Comparison of ENCODE assay signal across 19 mouse cellular contexts in the genomic region with DNA sequence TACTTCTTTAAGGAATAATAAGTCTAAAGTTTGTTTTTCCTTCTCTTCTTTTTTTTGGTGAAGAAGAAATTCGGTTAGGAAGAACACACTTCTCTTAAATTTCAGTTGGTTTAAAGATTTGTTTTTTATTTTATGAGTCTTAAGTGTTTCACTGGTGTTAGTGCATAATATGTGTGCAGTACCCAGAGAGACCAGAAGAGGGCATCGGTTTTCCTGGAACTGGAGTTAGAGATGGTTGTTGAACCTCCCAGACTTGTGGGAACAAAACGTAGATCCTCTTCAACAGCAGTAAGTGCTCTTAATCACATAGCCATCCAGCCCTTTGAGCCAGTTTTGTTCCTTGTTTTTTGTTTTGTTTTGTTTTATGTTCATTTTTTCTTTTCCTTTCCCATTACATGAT.
A peak's percentile ranks its signal among the peaks of the same experiment; 100 is the strongest.
DNase-seq lines count a peak whose midpoint lies in the region; ATAC-seq and TF ChIP-seq lines count a peak whose summit lies in the region.
"Had no signal": no experiment of that assay in that cellular context is flagged by ENCODE, and none has a peak within 500 bp of the region (broad histone marks: within the 10 kb centered on the region; RNA-seq: fewer than 3 reads in every experiment).

No protein-coding gene starts in this region.

- no peaks in the 10 kb centered on the region for H3K27me3 ChIP-seq in kidney, postnatal 0 days (ENCODE audit: insufficient read depth, low read length)
- H3K27me3 ChIP-seq in stomach, postnatal 0 days (ENCODE audit: control insufficient read depth, insufficient read depth, low read length) = no peaks in the 10 kb centered on the region
- H3K27me3 ChIP-seq: embryonic facial prominence, embryonic 12.5 days; intestine, embryonic 15.5 days; limb, embryonic 15.5 days had no signal

- H3K36me3 ChIP-seq in kidney, postnatal 0 days (ENCODE audit: insufficient read depth, low read length) = no peaks in the 10 kb centered on the region
- H3K36me3 ChIP-seq in stomach, postnatal 0 days (ENCODE audit: control insufficient read depth, insufficient read depth, low read length) = no peaks in the 10 kb centered on the region
- H3K36me3 ChIP-seq: embryonic facial prominence, embryonic 12.5 days; intestine, embryonic 15.5 days; limb, embryonic 15.5 days; midbrain, embryonic 10.5 days had no signal

- no peak overlapping the region for H3K9ac ChIP-seq in kidney, postnatal 0 days (ENCODE audit: low read depth, low read length)
- no peak overlapping the region for H3K9ac ChIP-seq in stomach, postnatal 0 days (ENCODE audit: low read length)
- H3K9ac ChIP-seq: embryonic facial prominence, embryonic 12.5 days; intestine, embryonic 15.5 days; limb, embryonic 15.5 days had no signal

- no peak for TF ChIP-seq EP300 in stomach, postnatal 0 days (optimal IDR thresholded peaks at IDR 0.05)

- no peak overlapping the region for H3K27ac ChIP-seq in kidney, postnatal 0 days
- no peak overlapping the region for H3K27ac ChIP-seq in stomach, postnatal 0 days (replicated peaks)
- H3K27ac ChIP-seq: embryonic facial prominence, embryonic 12.5 days; intestine, embryonic 15.5 days; limb, embryonic 15.5 days; midbrain, embryonic 10.5 days had no signal

- no peaks in the 10 kb centered on the region for H3K9me3 ChIP-seq in kidney, postnatal 0 days (replicated peaks; ENCODE audit: low read length)
- no peaks in the 10 kb centered on the region for H3K9me3 ChIP-seq in stomach, postnatal 0 days (ENCODE audit: control insufficient read depth, low read length)
- H3K9me3 ChIP-seq: embryonic facial prominence, embryonic 12.5 days; intestine, embryonic 15.5 days; limb, embryonic 15.5 days had no signal

- ATAC-seq in kidney, postnatal 0 days (replicated peaks; ENCODE audit: low FRiP score, low read depth) = no peak
- no peak for ATAC-seq in stomach, postnatal 0 days (ENCODE audit: low FRiP score, low TSS enrichment)
- ATAC-seq: intestine, embryonic 15.5 days had no signal

- H3K4me3 ChIP-seq in kidney, postnatal 0 days (replicated peaks; ENCODE audit: low read depth, low read length) = no peak overlapping the region
- no peak overlapping the region for H3K4me3 ChIP-seq in stomach, postnatal 0 days (ENCODE audit: low read depth, low read length)
- H3K4me3 ChIP-seq: embryonic facial prominence, embryonic 12.5 days; intestine, embryonic 15.5 days; limb, embryonic 15.5 days; midbrain, embryonic 10.5 days; myocyte had no signal

- no peaks in the 10 kb centered on the region for H3K4me1 ChIP-seq in kidney, postnatal 0 days (replicated peaks; ENCODE audit: insufficient read depth, low read length)
- no peaks in the 10 kb centered on the region for H3K4me1 ChIP-seq in stomach, postnatal 0 days (replicated peaks; ENCODE audit: control insufficient read depth, insufficient read depth)
- H3K4me1 ChIP-seq: intestine, embryonic 15.5 days; limb, embryonic 15.5 days had no signal

- peak; percentile 40 for TF ChIP-seq CTCF in kidney, postnatal 0 days (IDR thresholded peaks at IDR 0.05; ENCODE audit: low read depth)
- TF ChIP-seq CTCF in stomach, postnatal 0 days (IDR thresholded peaks at IDR 0.05; ENCODE audit: low read depth) = peak; percentile 37

- H3K4me2 ChIP-seq in kidney, postnatal 0 days (ENCODE audit: low read length) = no peak overlapping the region
- H3K4me2 ChIP-seq in stomach, postnatal 0 days (replicated peaks; ENCODE audit: low read depth) = no peak overlapping the region
- H3K4me2 ChIP-seq: embryonic facial prominence, embryonic 12.5 days; intestine, embryonic 15.5 days; limb, embryonic 15.5 days had no signal

- WGBS in kidney, postnatal 0 days = 79% methylated on average over 3 of the region's 3 CpGs
- 78% methylated on average over 3 of the region's 3 CpGs for WGBS in stomach, postnatal 0 days

- DNase-seq in kidney, postnatal 0 days (ENCODE audit: low spot score) = no peak
- no peak for DNase-seq in kidney, postnatal 10 days
- peak; percentile 15 for DNase-seq in thymus, postnatal 14 days
- no peak for DNase-seq in thymus, postnatal 0 days (ENCODE audit: low spot score)
- peak; percentile 26 for DNase-seq in NIH3T3 (ENCODE audit: low read depth)
- no peak for DNase-seq in stomach, postnatal 0 days (ENCODE audit: low spot score)
- DNase-seq in heart, adult 18-20 months = no peak
- DNase-seq: adrenal gland, adult 2 months; cerebellum, adult 9-11 months; heart, postnatal 36 days; kidney, postnatal 4 days; lung, postnatal 10 days; right cerebral cortex, postnatal 14 days; thymus, adult 2 months had no signal

Comparison
In these comparisons a context has a peak if more than half of its experiments do, and no peak if none do; other contexts are left out.
1. DNase-seq: peak in thymus, postnatal 14 days (single experiment) and NIH3T3 (single experiment); none in kidney, postnatal 0 days (single experiment), kidney, postnatal 10 days (single experiment), thymus, postnatal 0 days (single experiment), stomach, postnatal 0 days (single experiment) and heart, adult 18-20 months (0 of 2).